Mouse (Mus musculus) retina, embryonic 14.5 days (tissue): ENCODE results near the gene Zbtb7b.

Source experiments
- DNase-seq: peaks from one replicate; pipeline ENCODE4 v3.0.0-alpha.2; 2015; ENCODE audit warnings: low spot score

Zbtb7b gene

DNA sequence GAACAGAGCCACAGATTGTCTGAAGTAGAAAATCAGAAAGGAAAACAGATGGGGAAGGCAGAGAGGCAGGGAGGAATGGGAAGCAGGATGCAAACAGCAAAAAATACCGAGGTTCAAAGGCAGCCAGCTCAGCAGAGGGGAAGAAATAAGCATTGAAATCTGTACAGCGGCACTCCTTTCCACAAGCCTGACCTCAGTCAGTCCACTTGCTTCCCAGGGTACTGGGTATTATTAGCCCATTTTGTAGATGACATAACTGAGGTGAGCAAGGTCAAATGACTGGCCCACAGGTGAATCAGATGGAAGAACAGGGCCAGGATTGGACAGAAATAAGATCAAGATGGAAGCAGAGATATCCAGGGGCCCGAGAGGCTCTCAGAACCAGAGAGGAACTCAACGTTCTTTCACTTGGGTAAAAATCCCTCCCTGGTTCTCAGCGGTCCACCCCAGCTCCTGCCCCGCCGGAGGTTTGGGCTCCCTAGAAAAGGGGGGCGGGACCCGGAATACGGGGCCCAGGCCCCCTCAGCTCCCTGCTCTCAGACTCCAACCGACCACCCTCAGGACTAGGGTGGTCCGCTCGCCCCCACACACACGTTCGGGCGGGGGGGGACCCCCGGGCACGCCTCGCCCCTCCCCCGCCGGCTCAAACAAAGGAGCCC lies 57.4 kb downstream of the Zbtb7b start:
- DNase-seq, result no peak

DNA sequence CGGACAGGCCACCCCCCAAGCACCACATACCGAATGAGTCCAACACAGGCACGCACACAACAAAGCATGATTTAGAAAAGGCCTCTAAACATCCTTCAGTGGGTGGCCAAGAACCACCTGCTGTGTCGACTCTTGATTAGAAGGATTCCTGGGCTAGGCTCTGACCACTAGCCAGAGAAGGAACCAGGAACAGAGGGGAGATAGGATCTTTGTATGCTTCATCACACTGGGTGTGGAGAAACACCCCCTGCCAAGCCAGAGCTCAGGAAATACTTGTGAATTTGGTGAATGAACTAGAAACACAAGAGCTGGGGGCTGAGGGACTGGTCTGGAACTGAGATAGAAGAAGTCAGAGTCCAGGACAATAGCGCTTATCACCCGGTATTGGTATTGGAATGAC lies 58.0 kb downstream of the Zbtb7b start:
- no peak for DNase-seq

DNA sequence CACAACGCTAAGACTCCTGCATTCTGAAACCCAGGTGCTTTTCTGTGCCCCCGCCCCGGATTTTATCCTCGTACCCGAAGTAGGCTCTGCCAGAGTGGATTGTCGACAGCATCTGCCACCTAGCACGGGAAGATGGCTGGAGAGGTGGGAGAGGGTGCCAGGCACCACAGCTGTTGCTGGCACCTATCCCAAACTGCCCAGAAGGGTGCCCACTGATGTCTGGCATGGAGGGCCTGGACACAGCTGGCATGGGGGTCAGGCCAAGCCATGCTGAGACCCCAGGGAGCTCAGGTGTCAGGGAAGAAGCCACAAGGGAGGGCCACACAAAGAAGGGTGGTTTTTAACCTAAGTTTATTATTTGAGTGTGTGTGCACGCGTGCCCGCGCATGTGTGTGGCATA lies 61.5 kb downstream of the Zbtb7b start:
- DNase-seq, result no peak

DNA sequence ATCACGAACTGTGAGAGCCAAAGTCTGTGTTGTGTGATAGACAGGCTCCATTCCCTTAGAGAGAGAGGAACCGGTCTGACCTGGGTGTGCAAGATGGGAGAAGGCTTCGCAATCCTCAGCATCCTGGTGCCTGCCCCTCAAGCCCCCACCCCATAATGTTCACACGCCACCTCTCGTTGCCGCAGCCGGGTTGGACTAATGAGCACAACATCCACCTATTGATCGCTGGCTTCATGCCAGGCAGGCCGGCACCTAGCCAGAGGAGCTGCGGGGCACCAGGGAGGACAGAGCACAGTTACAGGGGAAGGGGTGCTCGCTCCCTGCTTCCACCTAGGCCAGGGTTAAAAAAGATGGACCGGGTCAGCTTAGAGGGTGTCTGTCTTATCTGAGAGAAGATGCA lies 62.1 kb downstream of the Zbtb7b start:
- no peak for DNase-seq

DNA sequence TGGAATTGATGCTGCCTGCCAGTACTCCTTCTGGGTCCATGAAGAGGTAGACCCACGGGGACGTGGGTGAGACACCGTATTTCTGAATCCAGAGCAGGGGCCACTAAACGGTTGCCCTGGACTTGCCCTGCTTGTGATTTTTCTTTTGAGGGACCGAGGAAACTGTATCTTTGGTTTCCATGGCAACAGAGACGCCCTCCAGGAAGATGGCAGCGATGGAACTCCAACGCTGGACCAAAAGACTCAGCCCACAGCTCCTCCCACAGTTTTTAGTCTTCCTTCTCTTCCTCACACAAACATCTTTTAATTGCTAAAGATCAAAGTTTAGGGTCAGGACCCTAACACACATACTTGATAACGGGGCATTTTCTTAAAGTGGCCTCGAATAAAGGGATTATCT lies 62.6 kb downstream of the Zbtb7b start:
- DNase-seq, result no peak

DNA sequence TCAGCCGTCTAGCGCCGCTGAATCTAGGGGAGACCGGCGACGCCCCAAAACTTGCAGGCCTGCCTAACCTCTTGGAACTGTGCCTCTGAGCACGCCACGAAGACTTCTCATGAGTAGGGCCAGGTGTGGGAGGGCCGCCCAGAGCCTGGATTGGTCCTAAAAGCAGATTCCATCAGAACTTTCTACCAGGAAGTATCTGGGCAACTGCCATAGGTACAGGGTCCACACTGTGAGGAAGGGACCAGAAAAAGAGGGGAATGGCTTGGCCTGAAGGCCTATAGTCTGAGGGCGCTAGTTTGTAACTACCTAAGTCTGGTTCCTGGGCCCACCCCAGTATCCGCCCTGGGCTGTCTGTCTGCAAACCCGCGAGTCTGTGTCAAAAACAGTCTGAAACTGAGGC lies 63.0 kb downstream of the Zbtb7b start:
- no peak for DNase-seq

DNA sequence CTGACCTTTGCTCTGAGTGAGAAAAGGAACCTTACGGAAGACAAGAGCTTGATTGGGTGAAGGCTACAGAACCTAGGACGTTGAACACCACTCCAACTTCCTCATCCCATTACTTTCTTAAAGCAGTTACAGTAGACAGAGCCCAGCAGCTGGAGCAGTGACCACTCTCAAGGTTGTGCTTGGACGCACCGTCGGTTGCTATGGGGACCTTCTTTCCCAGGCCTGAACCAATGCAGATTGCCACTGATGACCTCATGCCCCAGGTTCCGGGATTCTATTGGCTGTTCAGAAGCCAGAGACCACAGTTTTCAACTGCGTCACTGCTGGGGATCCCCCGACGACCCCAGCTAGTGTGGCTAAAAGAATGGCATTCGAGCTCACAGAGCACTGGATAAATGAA lies 63.6 kb downstream of the Zbtb7b start:
- peak; percentile 76 for DNase-seq

DNA sequence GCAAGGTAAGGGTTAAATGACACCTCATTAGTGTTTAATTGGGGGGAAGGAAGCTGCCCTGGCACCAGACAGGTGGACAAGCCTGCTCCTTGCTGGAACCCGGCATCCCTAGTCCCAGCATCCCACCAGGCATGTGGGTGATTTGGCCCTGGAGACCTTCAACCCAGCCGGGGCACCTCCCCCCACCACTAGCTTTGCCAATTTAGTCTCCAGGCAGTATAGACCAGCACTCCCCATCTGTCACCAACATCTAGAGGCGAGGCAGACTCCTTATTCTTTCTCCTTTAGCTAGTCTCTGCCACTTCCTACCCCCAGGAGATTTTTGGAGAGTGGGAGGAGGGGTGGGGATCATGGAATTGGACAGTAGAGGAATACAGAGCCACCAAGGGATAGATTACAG lies 64.2 kb downstream of the Zbtb7b start:
- no peak for DNase-seq

DNA sequence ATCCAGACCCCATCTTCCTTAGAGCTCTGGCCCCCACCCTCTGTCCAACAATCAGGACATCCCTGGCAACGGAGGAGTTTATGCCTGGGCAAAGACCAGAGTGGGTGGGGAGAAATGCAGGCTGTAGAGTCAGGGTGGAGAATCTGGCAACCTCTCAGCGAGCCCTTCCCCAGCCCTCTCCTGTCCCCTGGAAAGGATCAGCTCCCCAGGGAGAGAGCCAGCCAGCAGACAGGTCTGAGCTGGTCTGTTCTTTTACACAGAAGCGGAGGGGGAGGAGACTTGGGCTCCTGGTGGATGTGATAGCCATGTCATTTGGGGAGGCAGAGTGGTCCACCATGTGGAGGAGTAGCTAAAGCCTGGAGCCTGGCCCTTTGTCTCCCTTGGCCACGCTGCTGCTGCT lies 66.0 kb downstream of the Zbtb7b start:
- DNase-seq, result no peak
